9 mouse cellular contexts compared by ENCODE assay signal in genomic region chr15:62295233-62295927, GRCm38 (mm10).
DNase-seq lines count a peak whose midpoint lies in the region; ATAC-seq lines count a peak whose summit lies in the region.
"Had no signal": no experiment of that assay in that cellular context is flagged by ENCODE, and none has a peak within 500 bp of the region (broad histone marks: within the 10 kb centered on the region; RNA-seq: fewer than 3 reads in every experiment).

No protein-coding gene starts in this region.

- H3K27ac ChIP-seq in embryonic facial prominence, embryonic 14.5 days (replicated peaks; ENCODE audit: low read depth, low read length), result no peak overlapping the region

- no peak overlapping the region for H3K4me2 ChIP-seq in embryonic facial prominence, embryonic 14.5 days (ENCODE audit: low read depth, low read length)

- DNase-seq in thymus, postnatal 0 days (ENCODE audit: low spot score), result peak; percentile 6
- DNase-seq in thymus, postnatal 25 days, result no peak
- DNase-seq in embryonic facial prominence, embryonic 14.5 days (ENCODE audit: low spot score), result peak; percentile 29
- DNase-seq in heart, postnatal 10 days, result peak; percentile 80 to 83
- peak; percentile 12 to 30 for DNase-seq in layer of hippocampus, adult 8-10 months (ENCODE audit: low spot score in 2 of 2)
- DNase-seq in lung, postnatal 14 days, result peak; percentile 40
- peak; percentile 84 for DNase-seq in testis, postnatal 14 days (ENCODE audit: low spot score)
- no peak for DNase-seq in Muller cell, postnatal 12 days (ENCODE audit: inconsistent ontology term)

- no peaks in the 10 kb centered on the region for H3K27me3 ChIP-seq in embryonic facial prominence, embryonic 14.5 days (replicated peaks; ENCODE audit: control insufficient read depth, insufficient read depth, low read length)
- H3K27me3 ChIP-seq: Patski had no signal

- no peaks in the 10 kb centered on the region for H3K9me3 ChIP-seq in embryonic facial prominence, embryonic 14.5 days (ENCODE audit: control insufficient read depth, low read length)

- ATAC-seq in embryonic facial prominence, embryonic 14.5 days (ENCODE audit: low read depth), result no peak
- ATAC-seq: Patski had no signal

- intact Hi-C loops in heart, postnatal 10 days (cut with DNase I), result no loop called here

- H3K4me3 ChIP-seq in embryonic facial prominence, embryonic 14.5 days (ENCODE audit: low read depth, low read length), result no peak overlapping the region

- H3K9ac ChIP-seq in embryonic facial prominence, embryonic 14.5 days (ENCODE audit: low read depth, low read length), result no peak overlapping the region

- H3K4me1 ChIP-seq in embryonic facial prominence, embryonic 14.5 days (ENCODE audit: control insufficient read depth, insufficient read depth, low read length), result no peaks in the 10 kb centered on the region

- WGBS in embryonic facial prominence, embryonic 14.5 days, result 34% methylated on average over 8 of the region's 8 CpGs

- H3K36me3 ChIP-seq in embryonic facial prominence, embryonic 14.5 days (ENCODE audit: control insufficient read depth, insufficient read depth, low read length), result no peaks in the 10 kb centered on the region

Comparison
In these comparisons a context has a peak if more than half of its experiments do, and no peak if none do; other contexts are left out.
1. DNase-seq: peak in thymus, postnatal 0 days (single experiment), embryonic facial prominence, embryonic 14.5 days (single experiment), heart, postnatal 10 days (2 of 2), layer of hippocampus, adult 8-10 months (2 of 2), lung, postnatal 14 days (single experiment) and testis, postnatal 14 days (single experiment); none in thymus, postnatal 25 days (single experiment) and Muller cell, postnatal 12 days (single experiment).